Mouse (Mus musculus): Measurements from ENCODE around the gene Hspa12b.

DNA sequence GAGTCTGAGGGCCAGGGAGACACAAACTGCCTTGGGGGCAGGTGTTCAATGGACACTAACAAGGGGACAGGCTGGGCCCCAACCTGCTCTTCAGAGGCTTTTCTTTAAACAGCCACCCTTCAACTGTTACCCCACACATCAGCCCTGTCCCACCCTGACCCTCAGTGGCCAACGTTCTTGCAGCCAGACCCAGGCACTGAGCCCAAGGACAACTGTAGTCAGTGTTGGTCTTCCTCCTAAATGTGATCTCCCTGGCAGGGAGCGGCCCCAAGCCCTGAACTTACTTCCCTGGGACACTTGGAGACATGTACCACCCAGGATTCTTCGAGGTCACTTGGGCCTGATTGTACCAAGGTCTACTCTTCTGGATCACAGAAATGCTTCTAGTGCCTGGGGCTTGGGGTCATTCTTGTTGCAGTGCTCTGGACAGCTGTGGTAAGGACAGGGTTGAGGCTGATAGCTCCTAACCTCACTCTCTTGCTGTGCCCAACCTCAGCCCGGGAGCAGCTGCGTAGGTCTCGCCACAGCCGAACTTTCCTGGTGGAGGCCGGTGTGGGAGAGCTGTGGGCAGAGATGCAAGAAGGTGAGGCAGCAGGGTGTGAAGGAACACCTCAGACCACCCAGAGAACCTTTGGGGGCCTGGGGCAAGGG is 14.4 kb downstream of the Hspa12b start:
- TF ChIP-seq CTCF (IDR thresholded peaks at IDR 0.05) (no peak), POLR2A (IDR thresholded peaks at IDR 0.05; ENCODE audit: insufficient read depth, low read depth, low read length) (no peak)

All from heart, adult 2 months (tissue).